Mouse (Mus musculus) ES-Bruce4 (cell line): Measurements from ENCODE around the gene Dlk2. TPM values are rescaled to one million over a fixed set of nuclear protein-coding genes. Genes with fewer than 3 reads are reported as not detected.

ENCODE experiments used
- H3K27ac ChIP-seq: 2 replicates; pipeline ENCODE4 v1.5.1; 2012; ENCODE audit warnings: low read length, inconsistent platforms; ENCODE audit not compliant: insufficient read depth
- H3K27me3 ChIP-seq: 2 replicates; pipeline ENCODE4 v1.6.1; 2012; ENCODE audit warnings: mild to moderate bottlenecking, low read length, inconsistent platforms; ENCODE audit not compliant: control insufficient read depth, poor library complexity, insufficient read depth, severe bottlenecking
- H3K36me3 ChIP-seq: 2 replicates; pipeline ENCODE4 v1.6.1; 2012; ENCODE audit warnings: inconsistent platforms, mild to moderate bottlenecking, low read length, moderate library complexity; ENCODE audit not compliant: control insufficient read depth, poor library complexity, insufficient read depth, severe bottlenecking
- H3K4me1 ChIP-seq: one replicate; pipeline ENCODE4 v1.8.1; 2011; ENCODE audit warnings: low read length; ENCODE audit not compliant: control insufficient read depth, insufficient read depth
- H3K4me3 ChIP-seq: 2 replicates; pipeline ENCODE4 v1.5.1; 2011; ENCODE audit warnings: low read depth, mild to moderate bottlenecking, low read length
- H3K9ac ChIP-seq: 2 replicates; pipeline ENCODE4 v1.6.1; 2012; ENCODE audit warnings: low read depth, mild to moderate bottlenecking, inconsistent platforms; ENCODE audit not compliant: poor library complexity, severe bottlenecking
- H3K9me3 ChIP-seq: replicated peaks from 2 replicates; pipeline ENCODE4 v1.6.1; 2012; ENCODE audit warnings: mild to moderate bottlenecking, low read length, inconsistent platforms; ENCODE audit not compliant: control insufficient read depth, poor library complexity, insufficient read depth, severe bottlenecking
- CTCF ChIP-seq: IDR thresholded peaks from one replicate; pipeline ENCODE4 v1.8.1; 2011; ENCODE audit warnings: low read depth, low read length
- EP300 ChIP-seq: IDR thresholded peaks from 2 replicates; pipeline ENCODE4 v1.6.1; 2011; ENCODE audit warnings: low read depth, low read length; ENCODE audit not compliant: insufficient read depth
- POLR2A ChIP-seq: IDR thresholded peaks from one replicate; pipeline ENCODE4 v1.8.1; 2011; ENCODE audit warnings: low read length; ENCODE audit not compliant: insufficient read depth
- polyA plus RNA-seq: library from polyadenylated mRNA; stranded (reverse); fragments of >200 nt; gene quantifications from 2 replicates; pipeline ENCODE4 v1.2.4, GENCODE M21; 2011; ENCODE audit warnings: low read depth; ENCODE audit not compliant: missing spikeins, insufficient read depth, insufficient read length

Dlk2 gene
- polyA plus RNA-seq, 1 experiment, result 0.91 TPM

GRCm38 (mm10) chr17:46320492-46320891 lies 23.3 kb downstream of the Dlk2 start:
- Histone ChIP-seq H3K4me3 (no peak overlapping the region), H3K27me3 (no peaks in the 10 kb centered on the region), H3K36me3 (no peaks in the 10 kb centered on the region), H3K27ac (no peak overlapping the region), H3K4me1 (no peaks in the 10 kb centered on the region), H3K9ac (no peak overlapping the region), H3K9me3 (no peaks in the 10 kb centered on the region)
- TF ChIP-seq POLR2A (no peak), EP300 (no peak), CTCF (no peak)

GRCm38 (mm10) chr17:46322046-46322823 lies 25.0 kb downstream of the Dlk2 start:
- Histone ChIP-seq H3K27me3 (no peaks in the 10 kb centered on the region), H3K4me1 (no peaks in the 10 kb centered on the region), H3K36me3 (no peaks in the 10 kb centered on the region), H3K4me3 (no peak overlapping the region), H3K27ac (no peak overlapping the region), H3K9ac (no peak overlapping the region), H3K9me3 (no peaks in the 10 kb centered on the region)
- TF ChIP-seq CTCF, result no peak
- TF ChIP-seq POLR2A, result no peak
- TF ChIP-seq EP300, result no peak

- H3K4me3 ChIP-seq, result peak overlapping the region; percentile 92
- peak overlapping the region; percentile 54 for H3K9ac ChIP-seq
- no peaks in the 10 kb centered on the region for H3K36me3 ChIP-seq
- H3K4me1 ChIP-seq, result no peaks in the 10 kb centered on the region
- no peaks in the 10 kb centered on the region for H3K27me3 ChIP-seq
- no peaks in the 10 kb centered on the region for H3K9me3 ChIP-seq
- TF ChIP-seq CTCF (no peak), EP300 (no peak)
- no peak overlapping the region for H3K27ac ChIP-seq
Measured at GRCm38 (mm10) chr17:46327413-46327905, 30.2 kb downstream of the Dlk2 start.

- peak within 1 kb of the TSS; percentile 54 for H3K9ac ChIP-seq
- TF ChIP-seq CTCF (peak; percentile 3), POLR2A (peak; percentile 82), EP300 (0 out of 2 replicates have a peak, but pooled peaks have one; percentile 6)
- no peaks in the 10 kb centered on the region for H3K9me3 ChIP-seq
- no peaks in the 10 kb centered on the region for H3K4me1 ChIP-seq
- H3K27ac ChIP-seq, result peak within 1 kb of the TSS; percentile 81
- no peaks in the 10 kb centered on the region for H3K27me3 ChIP-seq
- H3K4me3 ChIP-seq, result peak within 1 kb of the TSS; percentile 92
- H3K36me3 ChIP-seq, result no peaks in the 10 kb centered on the region
Measured at GRCm38 (mm10) chr17:46327906-46328534, 30.8 kb downstream of the Dlk2 start, which contains the start of gene Abcc10. Gene Abcc10, minus strand, starts transcription at chr17:46328352.

GRCm38 (mm10) chr17:46328723-46329122 lies 31.5 kb downstream of the Dlk2 start:
- Histone ChIP-seq H3K27me3 (no peaks in the 10 kb centered on the region), H3K4me1 (no peaks in the 10 kb centered on the region), H3K27ac (peak overlapping the region; percentile 78), H3K36me3 (no peaks in the 10 kb centered on the region), H3K9ac (peak overlapping the region; percentile 54), H3K9me3 (no peaks in the 10 kb centered on the region; the same call in 1 of the 2 replicates), H3K4me3 (peak overlapping the region; percentile 56)
- TF ChIP-seq CTCF (no peak), POLR2A (no peak), EP300 (no peak)

GRCm38 (mm10) chr17:46336475-46336874 lies 39.3 kb downstream of the Dlk2 start:
- no peaks in the 10 kb centered on the region; the same call in 1 of the 2 replicates for H3K9me3 ChIP-seq
- H3K36me3 ChIP-seq, result no peaks in the 10 kb centered on the region
- no peak overlapping the region for H3K9ac ChIP-seq
- H3K4me1 ChIP-seq, result no peaks in the 10 kb centered on the region
- no peak overlapping the region for H3K27ac ChIP-seq
- no peaks in the 10 kb centered on the region for H3K27me3 ChIP-seq
- TF ChIP-seq CTCF, result peak; percentile 69
- TF ChIP-seq EP300, result no peak
- TF ChIP-seq POLR2A, result no peak
- H3K4me3 ChIP-seq, result no peak overlapping the region
